Mouse (Mus musculus): ENCODE measurements around the gene Ints4.

- TF ChIP-seq CTCF (IDR thresholded peaks at IDR 0.05; ENCODE audit: insufficient read depth, low read length) = no peak
- no peak for TF ChIP-seq POLR2A (IDR thresholded peaks at IDR 0.05; ENCODE audit: borderline replicate concordance, extremely low read depth, low read depth, low read length)
Measured at GRCm38 (mm10) chr7:97473001-97473400, 7.8 kb upstream of the Ints4 start.

Data from lung, adult 2 months (tissue).